Mouse (Mus musculus): ENCODE data around the gene Dpt. TPM values are rescaled to one million over a fixed set of nuclear protein-coding genes. Genes with fewer than 3 reads are reported as not detected.

The Dpt gene
- polyA plus RNA-seq, 1 experiment from 2014 or later: not detected

DNA sequence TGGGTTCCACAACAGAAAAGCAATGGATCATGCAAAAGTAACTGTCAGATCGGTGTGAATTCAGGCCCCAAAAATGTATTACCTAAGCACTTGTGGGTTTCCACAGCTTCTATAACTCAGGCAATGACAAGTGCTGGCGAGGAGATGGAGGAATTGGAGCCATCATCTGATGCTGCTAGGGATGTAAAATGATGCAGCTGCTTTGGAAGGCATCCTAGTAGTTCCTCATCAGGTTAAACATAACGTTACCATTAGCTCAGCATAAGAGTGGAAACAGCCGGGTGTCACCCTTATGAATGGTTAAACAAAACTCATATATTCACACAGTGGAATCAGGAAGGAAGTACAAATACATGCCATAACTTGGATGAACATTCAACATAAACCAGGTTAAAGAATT, 3.4 kb upstream of the Dpt start:
- no peak for ATAC-seq (ENCODE audit: low FRiP score)
- H3K4me1 ChIP-seq: no peaks in the 10 kb centered on the region
- no peaks in the 10 kb centered on the region for H3K9me3 ChIP-seq
- no peaks in the 10 kb centered on the region for H3K36me3 ChIP-seq (replicated peaks)
- H3K4me2 ChIP-seq: no peak overlapping the region
- H3K4me3 ChIP-seq (replicated peaks): no peak overlapping the region
- no peak overlapping the region for H3K27ac ChIP-seq
- WGBS: 84% methylated on average over 4 of the region's 4 CpGs
- no peaks in the 10 kb centered on the region for H3K27me3 ChIP-seq
- no peak overlapping the region for H3K9ac ChIP-seq

DNA sequence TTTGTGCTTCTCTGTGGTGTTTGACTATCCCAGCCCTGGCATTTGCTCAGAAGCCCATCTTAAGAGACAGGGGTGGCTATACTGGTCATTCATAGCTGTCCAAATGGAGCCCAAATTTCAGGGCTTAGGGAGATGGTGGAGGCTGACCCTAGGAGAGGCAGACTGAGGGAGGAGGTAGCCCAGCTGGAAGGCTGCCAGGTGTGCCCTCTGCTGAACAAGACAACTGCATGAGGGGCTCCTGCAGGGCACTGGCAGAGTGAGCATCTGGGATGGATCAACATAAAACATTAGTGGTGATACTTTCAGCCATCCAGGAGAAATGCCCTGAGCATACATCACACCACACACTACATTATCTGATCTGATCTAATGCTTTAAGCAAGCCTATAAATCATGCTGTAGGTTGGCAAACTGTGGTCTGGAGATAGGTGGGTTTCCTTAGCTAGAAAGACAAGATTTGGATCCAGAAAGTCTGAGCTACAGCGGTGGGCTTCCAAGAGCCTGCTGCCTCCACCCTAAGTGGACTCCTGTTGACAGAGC, 1.4 kb downstream of the Dpt start:
- Histone ChIP-seq H3K36me3 (replicated peaks) (no peaks in the 10 kb centered on the region), H3K27ac (no peak overlapping the region), H3K9me3 (no peaks in the 10 kb centered on the region), H3K27me3 (no peaks in the 10 kb centered on the region), H3K4me3 (replicated peaks) (no peak overlapping the region), H3K4me2 (no peak overlapping the region), H3K4me1 (no peaks in the 10 kb centered on the region), H3K9ac (no peak overlapping the region)
- WGBS: 97% methylated on average over 1 of the region's 1 CpGs
- ATAC-seq (ENCODE audit: low FRiP score): no peak

DNA sequence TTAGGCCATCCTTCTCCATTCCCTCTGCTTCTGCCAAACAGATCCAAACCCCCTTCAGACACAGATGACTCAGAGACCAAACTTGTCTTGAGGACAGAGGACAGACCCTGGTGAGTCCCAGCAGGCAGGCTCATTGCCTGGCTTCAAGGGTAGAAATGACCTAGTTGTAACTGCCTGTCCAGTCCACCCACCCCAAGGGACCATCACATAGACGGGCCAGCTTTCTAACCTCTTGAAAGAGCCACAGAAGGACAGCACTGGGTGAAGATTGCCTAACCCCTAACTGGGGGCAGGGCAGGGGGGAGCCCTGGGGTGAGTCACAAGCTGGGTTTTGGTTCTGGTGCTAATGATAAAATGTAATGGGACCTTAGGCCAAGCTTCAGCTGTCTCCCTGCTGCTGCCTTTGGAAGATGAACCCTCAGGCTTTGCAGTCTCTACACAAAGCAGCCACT, 2.1 kb downstream of the Dpt start:
- H3K9ac ChIP-seq: no peak overlapping the region
- no peaks in the 10 kb centered on the region for H3K4me1 ChIP-seq
- no peak overlapping the region for H3K4me2 ChIP-seq
- no peak overlapping the region for H3K27ac ChIP-seq
- 76% methylated on average over 1 of the region's 1 CpGs for WGBS
- H3K9me3 ChIP-seq: no peaks in the 10 kb centered on the region
- ATAC-seq (ENCODE audit: low FRiP score): no peak
- no peak overlapping the region for H3K4me3 ChIP-seq (replicated peaks)
- H3K27me3 ChIP-seq: no peaks in the 10 kb centered on the region
- no peaks in the 10 kb centered on the region for H3K36me3 ChIP-seq (replicated peaks)

DNA sequence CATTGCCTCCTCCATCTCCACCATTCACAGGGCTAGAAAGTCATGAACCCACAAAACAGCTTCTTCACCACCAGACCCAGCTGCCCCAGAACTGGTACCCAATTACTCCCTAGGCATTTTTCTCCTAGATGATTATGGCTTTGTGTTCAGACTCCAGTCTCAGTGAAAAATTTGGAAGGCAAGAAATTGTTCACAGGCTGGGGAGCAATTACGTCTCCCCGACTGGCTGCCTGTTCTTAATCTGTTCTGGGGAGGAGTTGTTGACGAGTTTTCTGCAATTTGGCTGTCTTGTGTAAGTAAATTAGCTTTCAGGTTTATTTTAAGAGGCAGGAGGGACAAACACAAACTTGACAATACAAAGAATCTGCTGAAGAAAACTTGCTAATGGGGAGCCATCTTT, 2.7 kb downstream of the Dpt start:
- ATAC-seq (ENCODE audit: low FRiP score): no peak
- H3K36me3 ChIP-seq (replicated peaks): no peaks in the 10 kb centered on the region
- H3K9me3 ChIP-seq: no peaks in the 10 kb centered on the region
- H3K27me3 ChIP-seq: no peaks in the 10 kb centered on the region
- H3K4me2 ChIP-seq: no peak overlapping the region
- H3K27ac ChIP-seq: no peak overlapping the region
- 39% methylated on average over 3 of the region's 3 CpGs for WGBS
- no peak overlapping the region for H3K9ac ChIP-seq
- no peaks in the 10 kb centered on the region for H3K4me1 ChIP-seq
- H3K4me3 ChIP-seq (replicated peaks): no peak overlapping the region

DNA sequence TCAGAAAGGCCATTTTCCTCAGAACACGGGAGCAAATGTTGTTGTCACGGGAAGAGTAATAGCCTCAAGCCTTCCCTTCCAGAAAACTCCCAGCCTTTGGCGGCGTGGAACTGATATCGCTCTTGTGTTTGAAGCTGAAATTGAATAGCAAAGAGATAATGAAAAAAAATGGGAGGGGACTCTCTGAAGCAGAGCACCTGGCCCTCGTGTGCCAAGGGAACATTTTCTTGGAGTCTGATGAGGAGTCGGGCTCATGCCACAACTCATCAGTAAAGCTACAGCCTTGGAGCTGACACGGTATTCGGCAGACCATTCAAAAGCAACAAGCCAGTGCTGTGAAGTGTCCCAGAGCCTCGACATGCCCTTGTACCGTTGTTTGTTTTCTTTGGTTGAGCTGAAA, 7.8 kb downstream of the Dpt start:
- Histone ChIP-seq H3K27me3 (no peaks in the 10 kb centered on the region), H3K4me3 (replicated peaks) (no peak overlapping the region), H3K27ac (no peak overlapping the region), H3K36me3 (replicated peaks) (no peaks in the 10 kb centered on the region), H3K9ac (no peak overlapping the region), H3K9me3 (no peaks in the 10 kb centered on the region), H3K4me2 (no peak overlapping the region), H3K4me1 (no peaks in the 10 kb centered on the region)
- no peak for ATAC-seq (ENCODE audit: low FRiP score)
- WGBS: 86% methylated on average over 11 of the region's 11 CpGs

DNA sequence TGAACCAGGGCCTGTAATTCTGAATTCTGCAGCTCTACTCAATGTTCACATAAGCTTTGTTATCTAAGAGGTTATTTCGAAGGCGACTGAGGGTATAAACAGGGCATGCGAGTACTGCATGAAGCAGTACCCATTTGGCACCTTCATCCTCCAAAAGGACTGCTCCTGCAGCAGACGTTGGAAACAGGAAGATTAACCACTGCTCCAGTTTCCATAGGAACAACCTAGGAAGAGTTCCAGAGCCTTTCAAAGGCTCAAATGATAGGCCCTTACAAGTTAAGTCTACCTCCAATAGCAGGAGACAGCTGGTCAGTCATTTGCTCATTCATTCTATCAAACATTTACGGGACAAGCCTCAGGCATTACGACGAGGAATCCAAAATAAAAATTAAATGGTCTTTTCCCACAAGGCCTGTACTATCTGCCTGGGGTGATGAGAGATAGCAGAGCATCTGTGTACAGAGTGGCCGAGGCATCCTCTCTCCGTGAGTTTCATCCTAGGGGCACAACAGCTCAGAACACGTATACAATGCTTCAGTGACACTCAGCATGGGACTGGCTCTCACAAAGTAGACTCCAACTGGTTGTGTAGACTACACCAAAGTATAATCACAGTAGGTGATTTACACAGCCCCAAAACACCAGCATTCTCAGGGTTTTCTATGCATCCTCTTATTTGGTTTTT, 8.4 kb downstream of the Dpt start:
- Histone ChIP-seq H3K9me3 (no peaks in the 10 kb centered on the region), H3K27ac (no peak overlapping the region), H3K4me2 (no peak overlapping the region), H3K9ac (no peak overlapping the region), H3K4me3 (replicated peaks) (no peak overlapping the region), H3K4me1 (no peaks in the 10 kb centered on the region), H3K36me3 (replicated peaks) (no peaks in the 10 kb centered on the region), H3K27me3 (no peaks in the 10 kb centered on the region)
- no peak for ATAC-seq (ENCODE audit: low FRiP score)
- WGBS: 87% methylated on average over 10 of the region's 10 CpGs

DNA sequence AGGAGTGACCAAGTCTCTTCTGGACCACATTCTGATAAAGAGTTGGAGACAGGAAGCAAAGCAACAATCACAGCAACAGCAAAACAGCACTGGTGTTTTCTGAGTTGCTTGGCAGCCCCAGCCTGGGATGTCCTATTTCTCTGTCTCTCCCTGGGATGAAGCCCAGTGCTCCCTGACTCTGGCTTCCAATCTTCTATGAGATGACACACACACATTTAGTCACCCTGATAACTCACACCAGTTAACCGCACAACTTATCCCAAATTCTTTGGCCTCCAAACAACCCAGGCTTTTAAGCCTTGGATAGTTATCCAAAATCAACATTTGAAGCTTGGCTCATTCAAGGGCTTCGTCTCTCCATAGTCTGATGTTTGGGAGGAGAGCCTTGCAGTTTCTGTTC, 12.9 kb downstream of the Dpt start:
- ATAC-seq (ENCODE audit: low FRiP score): no peak
- Histone ChIP-seq H3K9me3 (no peaks in the 10 kb centered on the region), H3K4me2 (no peak overlapping the region), H3K27me3 (no peaks in the 10 kb centered on the region), H3K27ac (no peak overlapping the region), H3K4me1 (no peaks in the 10 kb centered on the region), H3K36me3 (replicated peaks) (no peaks in the 10 kb centered on the region), H3K4me3 (replicated peaks) (no peak overlapping the region), H3K9ac (no peak overlapping the region)
- WGBS: 93% methylated on average over 2 of the region's 2 CpGs

DNA sequence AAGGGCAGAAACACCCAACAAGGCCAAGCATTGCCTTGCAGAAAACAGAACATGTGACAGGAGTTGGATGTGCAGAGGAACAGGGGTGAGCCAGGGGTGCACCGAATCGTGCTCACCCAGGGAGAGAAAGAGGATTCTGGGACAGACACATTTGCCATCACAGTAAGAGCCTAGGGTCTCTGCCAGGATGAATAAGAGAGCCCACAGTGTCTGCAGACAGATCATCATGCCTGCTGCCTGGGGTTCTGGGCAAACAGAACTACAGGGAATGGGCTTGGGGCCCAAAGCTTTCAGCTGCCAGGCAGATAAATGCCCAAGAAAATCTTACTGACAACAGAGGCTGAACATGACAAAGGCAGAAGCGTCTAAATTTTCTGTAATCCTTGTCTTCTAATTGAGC, 14.9 kb downstream of the Dpt start:
- H3K9ac ChIP-seq: no peak overlapping the region
- H3K4me2 ChIP-seq: no peak overlapping the region
- no peaks in the 10 kb centered on the region for H3K9me3 ChIP-seq
- ATAC-seq (ENCODE audit: low FRiP score): no peak
- H3K4me3 ChIP-seq (replicated peaks): no peak overlapping the region
- no peaks in the 10 kb centered on the region for H3K27me3 ChIP-seq
- no peak overlapping the region for H3K27ac ChIP-seq
- no peaks in the 10 kb centered on the region for H3K4me1 ChIP-seq
- H3K36me3 ChIP-seq (replicated peaks): no peaks in the 10 kb centered on the region
- 93% methylated on average over 3 of the region's 3 CpGs for WGBS

DNA sequence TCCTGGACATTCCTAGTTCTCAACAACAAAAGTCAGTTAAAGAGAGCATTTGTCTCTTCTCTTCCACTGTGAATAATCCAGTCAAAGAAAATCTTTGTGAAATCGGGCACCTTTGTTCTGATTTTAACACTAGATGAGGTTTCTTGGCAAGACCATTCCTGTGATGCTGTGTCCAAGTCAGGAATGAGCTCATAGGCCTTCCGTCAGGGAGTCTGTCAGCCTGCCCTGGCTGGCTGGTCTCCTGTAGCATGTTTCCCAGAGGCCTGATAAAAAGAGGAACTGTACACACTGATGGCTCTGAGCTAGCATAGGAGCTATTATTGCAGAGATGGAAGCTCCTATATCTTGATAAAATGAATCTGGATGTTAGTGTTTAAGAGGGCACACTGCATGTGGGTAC, 17.8 kb downstream of the Dpt start:
- WGBS: 75% methylated on average over 2 of the region's 2 CpGs

DNA sequence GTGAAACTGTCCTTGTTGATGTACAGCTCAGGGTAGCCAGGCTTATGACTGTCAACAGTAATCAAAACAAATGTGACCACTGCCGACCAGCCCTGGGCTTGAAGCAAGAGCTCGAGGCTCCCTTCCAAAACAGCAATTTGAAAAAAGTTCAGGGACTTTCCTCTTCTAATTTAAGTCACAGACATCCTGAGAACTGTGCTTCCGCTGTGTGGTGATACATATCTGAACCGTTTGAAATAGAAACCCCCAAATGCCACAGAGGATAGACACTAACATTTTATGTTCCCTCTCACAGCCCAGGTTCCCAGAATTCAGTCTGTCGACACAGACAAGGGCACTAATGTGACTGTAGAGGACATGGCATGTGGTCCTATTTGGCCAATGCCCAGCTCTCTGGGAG, 18.9 kb downstream of the Dpt start:
- H3K4me2 ChIP-seq: no peak overlapping the region
- no peaks in the 10 kb centered on the region for H3K4me1 ChIP-seq
- H3K36me3 ChIP-seq (replicated peaks): no peaks in the 10 kb centered on the region
- H3K4me3 ChIP-seq (replicated peaks): no peak overlapping the region
- H3K9me3 ChIP-seq: no peaks in the 10 kb centered on the region
- 85% methylated on average over 5 of the region's 5 CpGs for WGBS
- no peak overlapping the region for H3K9ac ChIP-seq
- ATAC-seq (ENCODE audit: low FRiP score): no peak
- H3K27ac ChIP-seq: no peak overlapping the region
- H3K27me3 ChIP-seq: no peaks in the 10 kb centered on the region

More for the DNA sequence above, 17.8 kb downstream of the Dpt start:
- ATAC-seq (ENCODE audit: low FRiP score): no peak
- Histone ChIP-seq H3K27me3 (no peaks in the 10 kb centered on the region), H3K9ac (no peak overlapping the region), H3K36me3 (replicated peaks) (no peaks in the 10 kb centered on the region), H3K4me3 (replicated peaks) (no peak overlapping the region), H3K9me3 (no peaks in the 10 kb centered on the region), H3K4me1 (no peaks in the 10 kb centered on the region), H3K4me2 (no peak overlapping the region), H3K27ac (no peak overlapping the region)

DNA sequence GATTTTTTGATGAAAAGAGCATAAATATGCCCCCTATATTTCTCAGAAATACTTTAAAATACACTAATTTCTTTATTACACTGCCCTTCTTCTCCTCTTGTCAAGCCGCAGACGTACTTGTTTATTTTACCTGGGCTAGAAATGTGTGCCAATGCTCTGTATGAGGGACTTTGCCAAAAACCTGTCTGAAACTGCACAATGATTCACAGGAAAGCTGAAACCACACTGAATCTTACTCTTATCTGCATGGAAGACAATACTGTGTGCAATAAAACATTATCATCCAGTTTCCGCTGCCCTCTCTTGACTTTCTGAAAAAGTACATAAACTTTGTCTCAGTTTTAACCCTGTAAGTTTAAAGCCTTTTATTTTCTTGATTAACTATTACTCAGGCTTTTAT, 20.9 kb downstream of the Dpt start:
- WGBS: 94% methylated on average over 3 of the region's 3 CpGs
- no peak for ATAC-seq (ENCODE audit: low FRiP score)
- H3K4me2 ChIP-seq: no peak overlapping the region
- H3K9ac ChIP-seq: no peak overlapping the region
- no peaks in the 10 kb centered on the region for H3K4me1 ChIP-seq
- H3K4me3 ChIP-seq (replicated peaks): no peak overlapping the region
- H3K36me3 ChIP-seq (replicated peaks): no peaks in the 10 kb centered on the region
- no peaks in the 10 kb centered on the region for H3K9me3 ChIP-seq
- no peak overlapping the region for H3K27ac ChIP-seq
- H3K27me3 ChIP-seq: no peaks in the 10 kb centered on the region

DNA sequence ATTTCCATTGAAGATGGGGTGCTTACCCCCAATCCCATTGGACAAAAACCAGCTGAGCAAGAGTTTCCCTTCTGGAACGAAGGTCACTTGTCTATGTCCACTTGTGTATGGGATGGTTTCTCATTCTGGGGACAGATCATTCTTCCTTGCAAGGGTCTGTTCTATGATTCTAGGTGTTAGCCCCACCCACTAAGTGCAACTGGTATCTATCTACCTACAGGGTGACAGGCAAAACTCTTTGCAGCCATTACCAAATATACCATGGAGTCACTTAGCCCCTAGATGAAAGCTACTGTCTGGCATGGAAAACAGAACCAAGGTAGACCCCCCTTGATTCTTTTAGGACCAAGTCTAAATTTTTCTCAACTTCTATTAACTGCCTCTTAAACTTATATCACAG, 24.9 kb downstream of the Dpt start:
- Histone ChIP-seq H3K36me3 (replicated peaks) (no peaks in the 10 kb centered on the region), H3K27me3 (no peaks in the 10 kb centered on the region), H3K9me3 (no peaks in the 10 kb centered on the region), H3K4me1 (no peaks in the 10 kb centered on the region), H3K9ac (no peak overlapping the region), H3K4me2 (no peak overlapping the region), H3K27ac (no peak overlapping the region), H3K4me3 (replicated peaks) (no peak overlapping the region)
- no peak for ATAC-seq (ENCODE audit: low FRiP score)
- 91% methylated on average over 1 of the region's 1 CpGs for WGBS

DNA sequence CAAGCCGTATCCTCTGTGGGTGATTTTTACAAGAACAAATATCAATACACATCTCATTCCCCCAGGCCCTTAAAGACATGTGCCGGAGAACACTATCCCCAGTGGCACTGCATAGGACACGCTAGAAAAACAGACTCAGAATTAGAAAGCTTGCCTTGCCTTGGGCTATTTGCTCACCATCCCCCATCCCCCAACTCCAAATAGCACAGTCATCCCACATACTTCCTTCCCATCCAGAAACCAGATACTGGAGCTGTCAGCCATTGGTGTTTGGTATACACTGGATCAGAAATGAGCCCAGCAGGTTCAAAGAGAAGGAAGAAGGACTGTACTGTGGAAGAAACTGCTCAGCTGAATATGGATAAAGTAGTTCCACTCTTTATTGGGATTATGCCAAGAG, 25.4 kb downstream of the Dpt start:
- H3K27me3 ChIP-seq: no peaks in the 10 kb centered on the region
- 83% methylated on average over 3 of the region's 3 CpGs for WGBS
- no peaks in the 10 kb centered on the region for H3K36me3 ChIP-seq (replicated peaks)
- H3K27ac ChIP-seq: no peak overlapping the region
- no peaks in the 10 kb centered on the region for H3K4me1 ChIP-seq
- ATAC-seq (ENCODE audit: low FRiP score): no peak
- no peaks in the 10 kb centered on the region for H3K9me3 ChIP-seq
- H3K4me3 ChIP-seq (replicated peaks): no peak overlapping the region
- H3K4me2 ChIP-seq: no peak overlapping the region
- H3K9ac ChIP-seq: no peak overlapping the region

Measured in forebrain, embryonic 12.5 days (tissue).